Mouse (Mus musculus) megakaryocyte progenitor cell, adult 5-6 weeks (primary cell): ENCODE data around the gene Ndrg4. TPM values are rescaled to one million over a fixed set of nuclear protein-coding genes. Genes with fewer than 3 reads are reported as not detected.
A peak's percentile ranks its signal among the peaks of the same experiment; 100 is the strongest.
"Not testable (repeated sequence)": the region's sequence is repeated elsewhere in the genome, so short reads cannot be mapped to it uniquely, and the experiment has no call there.

Experiments used
- ATAC-seq: replicated peaks from 2 replicates; pipeline ENCODE4 v1.8.0; 2016; ENCODE audit warnings: mild to moderate bottlenecking, moderate TSS enrichment, inconsistent platforms; ENCODE audit not compliant: poor library complexity
- total RNA-seq, 2 experiments: library from RNA; stranded (forward) in 1 of 2; stranded (reverse) in 1 of 2; fragments of 157-497, 149-512 nt in 1 of 2; fragments of 200-1000 nt in 1 of 2; gene quantifications; 2 replicates each; pipeline versions ENCODE4 v1.2.3 to v1.2.4; 2015 to 2017

The Ndrg4 gene
- total RNA-seq (2015), result not detected in 2 replicates
- total RNA-seq (2017), result not detected in 2 replicates

GRCm38 (mm10) chr8:95676631-95677030 is at the start of gene Ndrg4:
TSS of gene Ndrg4 (plus strand) at chr8:95676980.
- ATAC-seq, result no peak

GRCm38 (mm10) chr8:95632840-95633239 is 43.9 kb upstream of the Ndrg4 start:
- ATAC-seq, result no peak

- peak; percentile 98 for ATAC-seq
Measured at GRCm38 (mm10) chr8:95633262-95634062, 43.3 kb upstream of the Ndrg4 start, which contains the start of gene Gins3. TSS of gene Gins3 (plus strand) at chr8:95633453.

GRCm38 (mm10) chr8:95634063-95634340 is 42.8 kb upstream of the Ndrg4 start:
- ATAC-seq, result no peak

- ATAC-seq, result no peak
Measured at GRCm38 (mm10) chr8:95644942-95645341, 31.8 kb upstream of the Ndrg4 start.

- peak; percentile 71 for ATAC-seq
Measured at GRCm38 (mm10) chr8:95648251-95648650, 28.5 kb upstream of the Ndrg4 start.

- no peak for ATAC-seq
Measured at GRCm38 (mm10) chr8:95653351-95653750, 23.4 kb upstream of the Ndrg4 start.

- ATAC-seq, result no peak
Measured at GRCm38 (mm10) chr8:95655831-95656230, 20.9 kb upstream of the Ndrg4 start.

- no peak for ATAC-seq
Measured at GRCm38 (mm10) chr8:95656316-95657002, 20.3 kb upstream of the Ndrg4 start.

GRCm38 (mm10) chr8:95657523-95657922 is 19.3 kb upstream of the Ndrg4 start:
- no peak for ATAC-seq

- ATAC-seq, result no peak
Measured at GRCm38 (mm10) chr8:95660334-95660882, 16.4 kb upstream of the Ndrg4 start.

GRCm38 (mm10) chr8:95661085-95661484 is 15.7 kb upstream of the Ndrg4 start:
- no peak for ATAC-seq

- ATAC-seq, result no peak
Measured at GRCm38 (mm10) chr8:95661575-95661974, 15.2 kb upstream of the Ndrg4 start.

- peak; percentile 46; the same call in 1 of the 2 replicates for ATAC-seq
Measured at GRCm38 (mm10) chr8:95662885-95663598, 13.7 kb upstream of the Ndrg4 start.

- 0 out of 2 replicates have a peak, but pooled peaks have one; percentile 20 for ATAC-seq
Measured at GRCm38 (mm10) chr8:95663599-95663949, 13.2 kb upstream of the Ndrg4 start.

GRCm38 (mm10) chr8:95665813-95666452 is 10.8 kb upstream of the Ndrg4 start:
- not testable (repeated sequence) for ATAC-seq

- no peak for ATAC-seq
Measured at GRCm38 (mm10) chr8:95668163-95668958, 8.4 kb upstream of the Ndrg4 start.

GRCm38 (mm10) chr8:95669967-95670366 is 6.8 kb upstream of the Ndrg4 start:
- ATAC-seq, result no peak

GRCm38 (mm10) chr8:95671861-95672260 is 4.9 kb upstream of the Ndrg4 start:
- no peak for ATAC-seq

GRCm38 (mm10) chr8:95672811-95673210 is 4.0 kb upstream of the Ndrg4 start:
- ATAC-seq, result no peak
